Mouse (Mus musculus) forebrain, embryonic 16.5 days (tissue): ENCODE results near the gene Olfr96. TPM values are rescaled to one million over a fixed set of nuclear protein-coding genes. Genes with fewer than 3 reads are reported as not detected.
A peak's percentile ranks its signal among the peaks of the same experiment; 100 is the strongest.
"Not testable (repeated sequence)": the region's sequence is repeated elsewhere in the genome, so short reads cannot be mapped to it uniquely, and the experiment has no call there.

ENCODE experiments used
- ATAC-seq: fragments of 200-750 bp; cut with Nextera tagmentation; 2 replicates; pipeline ENCODE4 v1.8.0; 2017; ENCODE audit warnings: mild to moderate bottlenecking, moderate library complexity
- H3K27ac ChIP-seq: fragments of 300-500 bp; sonication (generic); 2 replicates; pipeline ENCODE4 v1.5.1; 2014; ENCODE audit warnings: low read length, control low read depth
- H3K27me3 ChIP-seq: fragments of 300-500 bp; sonication (generic); replicated peaks from 2 replicates; pipeline ENCODE4 v1.6.1; 2014; ENCODE audit warnings: low read length; ENCODE audit not compliant: control insufficient read depth, insufficient read depth
- H3K36me3 ChIP-seq: fragments of 300-500 bp; sonication (generic); 2 replicates; pipeline ENCODE4 v1.6.1; 2014; ENCODE audit not compliant: control insufficient read depth, insufficient read depth
- H3K4me1 ChIP-seq: fragments of 300-500 bp; sonication (generic); replicated peaks from 2 replicates; pipeline ENCODE4 v1.6.1; 2014; ENCODE audit warnings: low read length; ENCODE audit not compliant: control insufficient read depth, insufficient read depth
- H3K4me2 ChIP-seq: fragments of 300-500 bp; sonication (generic); 2 replicates; pipeline ENCODE4 v1.6.1; 2014; ENCODE audit warnings: mild to moderate bottlenecking, low read length, control low read depth
- H3K4me3 ChIP-seq: fragments of 300-500 bp; sonication (generic); replicated peaks from 2 replicates; pipeline ENCODE4 v1.5.1; 2014; ENCODE audit warnings: mild to moderate bottlenecking, low read length, control low read depth
- H3K9ac ChIP-seq: fragments of 300-500 bp; sonication (generic); replicated peaks from 2 replicates; pipeline ENCODE4 v1.6.1; 2014; ENCODE audit warnings: low read depth, low read length, control low read depth
- H3K9me3 ChIP-seq: fragments of 300-500 bp; sonication (generic); 2 replicates; pipeline ENCODE4 v1.6.1; 2016; ENCODE audit warnings: low read length; ENCODE audit not compliant: control insufficient read depth
- WGBS: fragments of 180-500 bp; shearing (Covaris S2); extraction: QIAGEN DNeasy Blood & Tissue Kit; methylation state at CpG from one replicate; pipeline ENCODE4 v1.1.7; 2014; 5-methylcytosine and 5-hydroxymethylcytosine counted together
- polyA plus RNA-seq: library from polyadenylated mRNA; unstranded; fragments of >200 nt; fragmentation: Nextera tagmentation; extraction: Ambion mirVana; gene quantifications from 2 replicates; pipeline ENCODE4 v1.2.1, GENCODE M21; 2015

The Olfr96 gene
- polyA plus RNA-seq, 1 experiment from 2014 or later: not detected

DNA sequence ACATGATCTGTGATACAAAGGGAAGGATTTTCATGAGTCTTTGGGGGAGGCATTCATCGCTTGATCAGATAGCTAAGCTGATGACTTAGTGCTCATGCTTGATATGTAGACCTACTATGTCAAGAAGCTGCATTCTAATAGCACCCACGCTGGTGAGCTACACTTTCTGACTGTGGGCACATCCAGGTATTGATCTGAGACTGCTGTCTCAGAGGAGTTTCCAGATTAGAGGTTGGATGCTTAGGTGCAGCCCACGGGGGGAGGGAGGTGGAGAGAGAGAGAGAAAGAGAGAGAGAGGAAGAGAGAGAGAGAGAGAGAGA, 16.1 kb upstream of the Olfr96 start:
- Histone ChIP-seq H3K4me3 (no peak overlapping the region), H3K36me3 (no peaks in the 10 kb centered on the region), H3K4me1 (no peaks in the 10 kb centered on the region), H3K9me3 (no peaks in the 10 kb centered on the region), H3K4me2 (no peak overlapping the region), H3K9ac (no peak overlapping the region), H3K27ac (no peak overlapping the region), H3K27me3 (no peaks in the 10 kb centered on the region)
- 30% methylated on average over 3 of the region's 3 CpGs for WGBS
- peak; percentile 49 for ATAC-seq

DNA sequence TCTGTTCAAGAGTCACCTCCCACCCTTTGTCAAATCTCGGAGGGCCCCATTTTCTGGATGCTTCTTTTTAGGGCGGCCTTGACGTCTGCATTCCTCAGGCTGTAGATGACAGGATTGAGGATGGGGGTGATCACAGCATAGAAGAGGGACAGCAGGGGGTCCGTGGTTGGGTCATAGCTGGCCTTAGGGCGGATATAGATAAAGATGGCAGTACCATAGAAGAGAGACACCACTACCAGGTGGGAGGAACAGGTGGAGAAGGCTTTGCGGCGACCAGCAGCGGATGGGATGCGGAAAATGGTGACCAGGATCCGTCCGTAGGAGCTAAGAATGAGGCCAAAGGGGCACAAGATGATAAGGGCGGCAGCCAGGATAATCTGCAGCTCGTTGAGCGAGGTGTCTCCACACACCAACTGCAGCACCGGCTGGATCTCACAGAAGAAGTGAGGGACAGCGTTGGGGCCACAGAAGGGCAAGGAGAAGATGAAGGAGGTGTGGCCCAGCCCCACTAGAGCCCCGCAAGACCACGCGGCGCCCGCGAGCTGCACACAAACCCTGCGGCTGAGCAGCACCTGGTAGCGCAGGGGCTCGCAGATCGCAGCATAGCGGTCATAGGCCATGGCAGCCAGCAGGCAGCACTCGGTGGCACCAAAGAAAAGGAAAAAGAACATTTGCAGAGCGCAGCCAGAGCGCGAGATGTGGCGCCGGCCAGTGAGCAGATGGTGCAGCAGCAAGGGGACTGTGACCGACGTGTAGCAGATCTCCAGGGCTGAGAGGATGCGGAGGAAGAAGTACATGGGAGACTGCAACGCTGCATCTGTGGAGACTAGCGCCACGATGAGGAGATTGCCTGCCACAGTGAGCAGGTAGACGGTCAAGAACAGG, 8.8 kb upstream of the Olfr96 start:
- ATAC-seq: peak; percentile 64
- Histone ChIP-seq H3K4me3 (peak overlapping the region; percentile 40), H3K4me1 (peaks cover 5% of the 10 kb centered on the region), H3K27me3 (no peaks in the 10 kb centered on the region; the same call in 1 of the 2 replicates), H3K36me3 (no peaks in the 10 kb centered on the region), H3K9me3 (no peaks in the 10 kb centered on the region), H3K4me2 (peak overlapping the region; percentile 60), H3K9ac (peak overlapping the region; percentile 55), H3K27ac (no peak overlapping the region)
- WGBS: 20% methylated on average over 40 of the region's 40 CpGs

DNA sequence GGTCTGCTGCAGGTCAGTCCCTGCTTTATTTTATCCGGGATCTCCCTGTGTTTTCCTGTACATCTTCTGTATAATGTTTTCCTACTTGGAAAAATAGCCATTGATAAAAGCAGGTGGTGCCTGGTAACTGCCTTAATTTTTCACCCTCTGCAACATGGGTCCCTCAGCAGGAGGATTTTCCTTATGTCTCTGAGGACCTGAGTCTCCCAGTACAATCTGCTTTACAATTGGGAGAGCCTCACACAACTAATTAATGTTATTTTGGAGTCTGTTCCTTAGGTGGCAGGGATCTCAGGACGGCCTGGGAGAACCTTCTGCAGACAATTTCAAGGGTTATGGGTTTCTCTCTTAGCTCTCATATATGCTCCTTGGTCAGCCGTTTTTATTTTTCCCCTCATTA, 6.9 kb upstream of the Olfr96 start, which contains the start of gene Olfr95:
Olfr95 (minus strand) TSS at position 101 of the 400 bp plus-strand sequence.
- Histone ChIP-seq H3K4me3 (no peak within 1 kb of the TSS), H3K27ac (no peak within 1 kb of the TSS), H3K4me2 (no peak within 1 kb of the TSS), H3K9ac (no peak within 1 kb of the TSS), H3K36me3 (no peaks in the 10 kb centered on the region), H3K4me1 (peaks cover 5% of the 10 kb centered on the region), H3K9me3 (no peaks in the 10 kb centered on the region; the same call in 1 of the 2 replicates), H3K27me3 (no peaks in the 10 kb centered on the region; the same call in 1 of the 2 replicates)
- no peak for ATAC-seq
- 69% methylated on average over 3 of the region's 3 CpGs for WGBS

DNA sequence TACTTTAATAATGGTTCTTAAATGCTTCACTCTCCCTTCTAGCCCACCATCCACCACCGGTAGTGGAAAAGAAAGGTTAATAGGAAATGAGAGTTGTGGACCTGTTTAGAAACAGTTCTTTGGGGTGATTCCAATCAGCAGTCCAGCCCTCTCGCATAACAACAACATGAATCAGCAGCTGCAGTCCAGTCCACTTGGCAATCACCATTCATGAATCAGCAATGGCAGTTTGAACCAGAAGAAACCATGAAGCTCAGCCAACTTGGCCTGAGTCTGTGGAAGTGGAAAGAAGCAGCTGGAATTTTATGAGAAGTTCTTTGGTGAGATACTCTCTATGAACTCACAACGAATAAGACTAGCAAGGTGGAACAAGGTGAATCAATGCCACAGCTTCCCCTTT, 1.5 kb upstream of the Olfr96 start:
- no peaks in the 10 kb centered on the region; the same call in 1 of the 2 replicates for H3K9me3 ChIP-seq
- H3K4me1 ChIP-seq: no peaks in the 10 kb centered on the region
- 84% methylated on average over 3 of the region's 3 CpGs for WGBS
- H3K27me3 ChIP-seq: no peaks in the 10 kb centered on the region
- no peak overlapping the region for H3K4me3 ChIP-seq
- H3K36me3 ChIP-seq: no peaks in the 10 kb centered on the region
- H3K4me2 ChIP-seq: no peak overlapping the region
- no peak for ATAC-seq
- no peak overlapping the region for H3K9ac ChIP-seq
- H3K27ac ChIP-seq: no peak overlapping the region

DNA sequence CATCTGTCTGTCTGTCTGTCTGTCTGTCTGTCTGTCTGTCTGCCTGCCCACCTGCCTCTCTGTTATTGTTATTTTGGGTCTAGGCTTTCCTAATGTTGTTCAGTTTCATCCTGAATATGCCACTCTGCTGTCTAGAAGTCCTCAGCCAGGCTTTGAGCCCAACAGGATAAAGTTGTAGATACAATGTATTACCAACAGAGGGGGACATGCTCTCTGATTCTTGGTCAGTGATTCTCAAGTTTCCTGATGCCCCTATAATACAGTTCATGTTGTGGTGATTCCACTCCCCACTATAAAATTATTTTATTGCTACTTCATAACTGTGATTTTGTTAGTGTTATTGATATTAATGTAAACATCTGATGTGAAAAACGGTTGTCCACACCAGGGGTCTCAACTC, 1.9 kb downstream of the Olfr96 start:
- no peak overlapping the region for H3K4me2 ChIP-seq
- ATAC-seq: no peak
- no peak overlapping the region for H3K9ac ChIP-seq
- no peak overlapping the region for H3K27ac ChIP-seq
- no peaks in the 10 kb centered on the region for H3K27me3 ChIP-seq
- no peaks in the 10 kb centered on the region for H3K36me3 ChIP-seq
- WGBS: 16% methylated on average over 1 of the region's 1 CpGs
- H3K9me3 ChIP-seq: no peaks in the 10 kb centered on the region; the same call in 1 of the 2 replicates
- H3K4me1 ChIP-seq: no peaks in the 10 kb centered on the region
- H3K4me3 ChIP-seq: no peak overlapping the region

DNA sequence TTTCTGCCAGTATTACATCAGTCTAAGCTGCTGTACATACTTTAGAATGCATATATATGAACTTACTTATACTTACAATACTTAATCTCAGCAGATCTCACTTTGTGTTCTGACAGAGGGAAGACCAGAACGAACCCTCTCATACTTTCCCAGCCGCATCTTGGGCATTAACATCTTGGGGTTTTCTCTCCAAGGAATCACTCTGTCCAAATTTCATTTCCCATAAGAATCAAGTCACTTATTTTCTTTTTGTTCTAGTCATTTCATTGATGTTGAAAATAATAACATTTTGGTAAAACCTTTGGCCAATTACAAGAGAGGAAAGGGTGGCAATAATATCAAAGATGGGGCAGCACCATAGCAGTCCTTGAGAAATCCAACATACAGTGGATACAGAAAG, 17.3 kb downstream of the Olfr96 start, which contains the start of gene Olfr97:
Olfr97 (minus strand) TSS at position 101 of the 400 bp plus-strand sequence.
- not testable (repeated sequence) for H3K9ac ChIP-seq, H3K9me3 ChIP-seq, H3K4me1 ChIP-seq, H3K4me3 ChIP-seq, H3K27ac ChIP-seq, ATAC-seq, H3K27me3 ChIP-seq, H3K4me2 ChIP-seq, H3K36me3 ChIP-seq
- WGBS: 95% methylated on average over 2 of the region's 2 CpGs

DNA sequence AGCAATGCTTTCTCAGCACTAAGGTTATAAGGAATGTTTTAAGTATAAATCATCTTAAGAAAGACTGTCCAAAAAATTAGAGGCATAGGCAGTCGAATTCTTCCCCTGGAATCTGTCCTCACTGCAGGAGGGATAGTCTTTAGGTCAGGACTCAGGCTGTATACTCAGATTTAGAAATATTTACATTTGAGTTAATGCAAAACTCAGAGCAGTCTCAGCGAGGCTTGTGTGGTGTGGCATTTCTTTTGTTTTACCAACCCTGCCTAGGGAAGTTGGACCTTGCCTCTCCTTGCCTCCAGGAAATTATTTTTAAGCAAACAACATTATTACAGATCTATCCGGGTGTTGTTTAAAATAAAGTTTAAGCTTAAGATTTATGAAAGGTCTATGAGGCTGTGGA, 22.3 kb downstream of the Olfr96 start:
- Histone ChIP-seq H3K9me3 (no peaks in the 10 kb centered on the region), H3K27ac (no peak overlapping the region), H3K36me3 (no peaks in the 10 kb centered on the region), H3K27me3 (no peaks in the 10 kb centered on the region), H3K4me1 (no peaks in the 10 kb centered on the region), H3K4me2 (no peak overlapping the region), H3K4me3 (no peak overlapping the region), H3K9ac (no peak overlapping the region)
- 55% methylated on average over 3 of the region's 3 CpGs for WGBS
- no peak for ATAC-seq

DNA sequence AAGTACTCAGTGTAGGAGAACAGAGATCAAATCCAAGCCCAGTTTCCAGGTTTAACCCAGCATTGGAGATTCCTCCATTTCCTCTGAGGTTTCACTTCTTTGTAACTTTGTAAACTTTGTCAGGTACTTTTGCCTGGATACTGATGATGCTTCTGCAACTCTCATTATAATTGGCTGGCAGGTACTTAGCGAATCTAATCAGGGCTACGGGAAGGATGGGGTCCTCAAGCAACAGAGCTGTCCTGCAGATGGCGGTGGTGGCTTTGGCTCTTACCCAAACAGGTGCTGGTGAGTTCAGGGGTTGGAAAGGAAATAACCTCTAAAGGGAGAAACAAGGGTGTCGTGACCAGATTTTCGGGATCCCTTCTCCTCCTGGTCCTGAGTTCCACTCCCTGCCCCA, 26.8 kb downstream of the Olfr96 start:
- no peak for ATAC-seq
- Histone ChIP-seq H3K9ac (no peak overlapping the region), H3K4me3 (no peak overlapping the region), H3K36me3 (no peaks in the 10 kb centered on the region), H3K9me3 (no peaks in the 10 kb centered on the region), H3K4me2 (no peak overlapping the region), H3K4me1 (no peaks in the 10 kb centered on the region), H3K27me3 (no peaks in the 10 kb centered on the region), H3K27ac (no peak overlapping the region)
- 27% methylated on average over 5 of the region's 5 CpGs for WGBS

DNA sequence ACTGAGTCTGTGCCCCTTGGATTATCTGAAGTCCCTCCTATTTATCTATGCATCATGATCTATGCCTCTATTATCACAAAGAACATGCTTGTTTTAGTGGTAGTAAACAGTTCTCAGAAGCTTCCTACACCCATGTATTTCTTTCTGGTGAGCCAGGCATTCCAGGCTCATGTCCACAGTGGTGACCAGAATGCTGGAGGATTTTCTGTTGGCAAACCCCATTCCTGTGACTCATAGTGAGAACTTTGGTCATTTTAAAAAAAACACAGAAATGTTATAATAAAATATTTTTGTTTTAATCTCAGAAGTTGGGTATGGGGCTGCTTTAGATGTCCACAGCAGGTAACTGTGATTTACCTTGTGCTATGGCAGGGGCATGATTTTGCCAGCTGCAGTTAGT, 29.5 kb downstream of the Olfr96 start:
- Histone ChIP-seq H3K27ac (no peak overlapping the region), H3K27me3 (no peaks in the 10 kb centered on the region), H3K4me3 (no peak overlapping the region), H3K4me2 (no peak overlapping the region), H3K9ac (no peak overlapping the region), H3K4me1 (no peaks in the 10 kb centered on the region), H3K36me3 (no peaks in the 10 kb centered on the region), H3K9me3 (no peaks in the 10 kb centered on the region)
- ATAC-seq: no peak
